17 mouse cellular contexts compared by ENCODE assay signal in the genomic region with DNA sequence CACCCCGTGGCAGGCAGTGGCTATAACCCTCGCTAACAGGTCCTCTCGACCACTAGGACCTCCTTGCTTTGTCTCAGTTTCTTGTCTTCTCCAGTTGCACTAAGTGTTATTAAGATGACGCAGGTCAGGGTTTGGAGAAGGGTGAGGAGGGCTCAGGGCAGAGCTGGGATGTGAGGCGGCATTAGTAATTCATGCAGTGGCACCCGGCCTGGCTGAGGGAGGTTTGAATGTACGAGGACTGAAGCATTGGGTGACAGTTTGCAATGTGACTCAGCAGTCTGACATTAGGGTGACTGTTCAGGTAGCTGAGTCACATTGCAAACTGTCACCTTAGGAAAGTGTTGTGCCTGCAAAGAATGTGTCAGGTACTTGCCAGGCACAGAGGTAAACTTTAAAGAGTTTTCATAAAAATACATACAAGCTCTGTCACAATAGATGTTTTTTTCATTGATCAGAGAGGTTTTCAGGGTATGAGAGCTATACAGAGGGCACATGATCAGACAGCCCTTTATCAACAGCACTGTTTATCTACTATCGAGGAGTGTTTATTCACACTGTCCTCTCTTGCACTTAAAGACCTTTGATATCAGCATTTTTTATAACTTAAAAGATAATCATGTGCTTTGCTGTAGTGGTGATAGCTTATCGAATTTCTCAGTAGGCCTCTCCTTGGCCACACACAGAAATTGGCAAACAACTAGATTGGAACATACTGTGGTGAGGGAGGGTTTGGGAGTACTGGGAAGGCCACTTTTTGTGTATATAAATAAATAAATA. TPM values are rescaled to one million over a fixed set of nuclear protein-coding genes. Genes with fewer than 3 reads are reported as not detected.
A peak's percentile ranks its signal among the peaks of the same experiment; 100 is the strongest.
DNase-seq lines count a peak whose midpoint lies in the region; ATAC-seq and TF ChIP-seq lines count a peak whose summit lies in the region.
"Had no signal": no experiment of that assay in that cellular context is flagged by ENCODE, and none has a peak within 500 bp of the region (broad histone marks: within the 10 kb centered on the region; RNA-seq: fewer than 3 reads in every experiment).

No protein-coding gene starts in this region.

- ATAC-seq in heart, embryonic 12.5 days (ENCODE audit: insufficient number of reproducible peaks, low FRiP score), result no peak
- no peak for ATAC-seq in heart, embryonic 11.5 days (replicated peaks; ENCODE audit: insufficient number of reproducible peaks, low FRiP score, low TSS enrichment)
- ATAC-seq in intestine, postnatal 0 days, result peak; percentile 68
- peak; percentile 51 for ATAC-seq in megakaryocyte progenitor cell, adult 5-6 weeks (replicated peaks; ENCODE audit: poor library complexity)
- ATAC-seq in hindbrain, embryonic 13.5 days (ENCODE audit: low FRiP score), result no peak
- ATAC-seq: forebrain, embryonic 14.5 days; Patski had no signal

- DNase-seq in MEL (ENCODE audit: low read depth, low spot score), result peak; percentile 79
- DNase-seq in cerebellum, postnatal 25 days, result no peak
- DNase-seq in neural tube, embryonic 10.5 days (ENCODE audit: extremely low spot score, low spot score), result no peak
- DNase-seq: cerebellum, adult 11-12 months; gastrocnemius, postnatal 10 days; kidney, adult 8-10 months; right cerebral cortex, adult 18-20 months had no signal

- no peak for TF ChIP-seq RAD21 in MEL (IDR thresholded peaks at IDR 0.05; ENCODE audit: low read depth, low read length)

- no peaks in the 10 kb centered on the region for H3K36me3 ChIP-seq in heart, embryonic 12.5 days
- no peaks in the 10 kb centered on the region for H3K36me3 ChIP-seq in heart, embryonic 11.5 days (ENCODE audit: control insufficient read depth, insufficient read depth, low read length)
- H3K36me3 ChIP-seq in MEL (ENCODE audit: control insufficient read depth in 1 of 2, insufficient read depth in 2 of 2, low read length in 2 of 2), result peaks cover 0 to 24% of the 10 kb centered on the region in 2 experiments; a peak in 2 of 4 replicates
- H3K36me3 ChIP-seq in intestine, postnatal 0 days (ENCODE audit: control insufficient read depth, insufficient read depth), result no peaks in the 10 kb centered on the region
- peaks cover 14% of the 10 kb centered on the region for H3K36me3 ChIP-seq in hindbrain, embryonic 13.5 days
- H3K36me3 ChIP-seq: limb, embryonic 15.5 days had no signal

- H3K4me3 ChIP-seq in heart, embryonic 12.5 days, result no peak overlapping the region
- H3K4me3 ChIP-seq in heart, embryonic 11.5 days (ENCODE audit: low read depth, low read length), result no peak overlapping the region
- peak overlapping the region in 1 of 2 experiments; percentile 25; a peak in 1 of 4 replicates for H3K4me3 ChIP-seq in MEL (ENCODE audit: control insufficient read depth in 1 of 2, insufficient read depth in 1 of 2, low read depth in 2 of 2, low read length in 2 of 2)
- no peak overlapping the region for H3K4me3 ChIP-seq in intestine, postnatal 0 days (ENCODE audit: low read depth, low read length)
- no peak overlapping the region for H3K4me3 ChIP-seq in hindbrain, embryonic 13.5 days
- H3K4me3 ChIP-seq: limb, embryonic 15.5 days; neural tube, embryonic 15.5 days had no signal

- TF ChIP-seq POLR2A in MEL (IDR thresholded peaks at IDR 0.05; ENCODE audit: control insufficient read depth in 1 of 2, insufficient read depth in 1 of 2, low read depth in 1 of 2, low read length in 2 of 2, poor library complexity in 1 of 2), result no peak

- H3K9me3 ChIP-seq in heart, embryonic 12.5 days (replicated peaks), result no peaks in the 10 kb centered on the region
- no peaks in the 10 kb centered on the region for H3K9me3 ChIP-seq in heart, embryonic 11.5 days (replicated peaks; ENCODE audit: control insufficient read depth, low read length)
- no peaks in the 10 kb centered on the region for H3K9me3 ChIP-seq in MEL (replicated peaks; ENCODE audit: insufficient read depth, low read length)
- H3K9me3 ChIP-seq in intestine, postnatal 0 days (ENCODE audit: control insufficient read depth), result no peaks in the 10 kb centered on the region
- H3K9me3 ChIP-seq in hindbrain, embryonic 13.5 days, result no peaks in the 10 kb centered on the region
- H3K9me3 ChIP-seq: limb, embryonic 15.5 days; neural tube, embryonic 15.5 days had no signal

- 0 out of 2 replicates have a peak overlapping the region, but pooled peaks have one; percentile 10 for H3K27ac ChIP-seq in heart, embryonic 12.5 days (ENCODE audit: poor library complexity, severe bottlenecking)
- H3K27ac ChIP-seq in heart, embryonic 11.5 days (ENCODE audit: low read depth, low read length), result no peak overlapping the region
- H3K27ac ChIP-seq in MEL (ENCODE audit: control insufficient read depth, low read depth, low read length), result peak overlapping the region; percentile 86
- no peak overlapping the region for H3K27ac ChIP-seq in intestine, postnatal 0 days (ENCODE audit: low read depth, low read length)
- H3K27ac ChIP-seq in hindbrain, embryonic 13.5 days, result no peak overlapping the region
- H3K27ac ChIP-seq: hindbrain, embryonic 14.5 days; limb, embryonic 15.5 days; neural tube, embryonic 15.5 days had no signal

- H3K27me3 ChIP-seq in heart, embryonic 12.5 days (replicated peaks), result no peaks in the 10 kb centered on the region
- no peaks in the 10 kb centered on the region for H3K27me3 ChIP-seq in heart, embryonic 11.5 days (ENCODE audit: control insufficient read depth, insufficient read depth, low read length)
- H3K27me3 ChIP-seq in MEL (ENCODE audit: control insufficient read depth in 1 of 2, insufficient read depth in 2 of 2, low read length in 2 of 2), result no peaks in the 10 kb centered on the region
- peaks cover 42% of the 10 kb centered on the region for H3K27me3 ChIP-seq in intestine, postnatal 0 days (replicated peaks; ENCODE audit: control insufficient read depth, insufficient read depth, low read length)
- H3K27me3 ChIP-seq in hindbrain, embryonic 13.5 days, result no peaks in the 10 kb centered on the region
- H3K27me3 ChIP-seq: limb, embryonic 15.5 days; neural tube, embryonic 15.5 days; Patski had no signal

- peak; percentile 89 to 90 for TF ChIP-seq EP300 in MEL (IDR thresholded peaks at IDR 0.05; ENCODE audit: low read depth in 1 of 2, low read length in 2 of 2)

- peaks cover 37% of the 10 kb centered on the region for H3K4me1 ChIP-seq in heart, embryonic 12.5 days (replicated peaks)
- H3K4me1 ChIP-seq in heart, embryonic 11.5 days (ENCODE audit: control insufficient read depth, insufficient read depth, low read length), result peaks cover 17% of the 10 kb centered on the region
- peaks cover 21 to 31% of the 10 kb centered on the region in 2 experiments for H3K4me1 ChIP-seq in MEL (ENCODE audit: control insufficient read depth in 1 of 2, insufficient read depth in 2 of 2, low read length in 2 of 2)
- H3K4me1 ChIP-seq in intestine, postnatal 0 days (replicated peaks; ENCODE audit: control insufficient read depth, insufficient read depth, low read length), result peaks cover 5% of the 10 kb centered on the region
- H3K4me1 ChIP-seq in hindbrain, embryonic 13.5 days (replicated peaks), result peaks cover 12% of the 10 kb centered on the region

- H3K79me2 ChIP-seq in MEL (ENCODE audit: control insufficient read depth, insufficient read depth, low read length, poor library complexity), result no peaks in the 10 kb centered on the region

- WGBS in heart, embryonic 12.5 days, result 69% methylated on average over 9 of the region's 9 CpGs
- WGBS in heart, embryonic 11.5 days (ENCODE audit: insufficient replicate concordance), result 63% methylated on average over 9 of the region's 9 CpGs
- WGBS in intestine, postnatal 0 days, result 34% methylated on average over 9 of the region's 9 CpGs
- WGBS in hindbrain, embryonic 13.5 days, result 78% methylated on average over 9 of the region's 9 CpGs

- no peak for TF ChIP-seq CTCF in MEL (IDR thresholded peaks at IDR 0.05 in 2 of 3, conservative IDR thresholded peaks at IDR 0.05 in 1 of 3; ENCODE audit: control insufficient read depth in 1 of 3, insufficient read depth in 1 of 3, low read depth in 2 of 3, low read length in 3 of 3, poor library complexity in 1 of 3, severe bottlenecking in 1 of 3)
- TF ChIP-seq CTCF in intestine, postnatal 0 days (IDR thresholded peaks at IDR 0.05; ENCODE audit: low read depth), result no peak

- no peak overlapping the region for H3K9ac ChIP-seq in heart, embryonic 12.5 days
- no peak overlapping the region for H3K9ac ChIP-seq in heart, embryonic 11.5 days (ENCODE audit: low read depth, low read length)
- H3K9ac ChIP-seq in MEL (ENCODE audit: control insufficient read depth, low read depth, low read length, poor library complexity, severe bottlenecking), result peak overlapping the region; percentile 53; the same call in 1 of the 2 replicates
- H3K9ac ChIP-seq in intestine, postnatal 0 days (ENCODE audit: low read depth, low read length), result no peak overlapping the region
- H3K9ac ChIP-seq in hindbrain, embryonic 13.5 days, result no peak overlapping the region
- H3K9ac ChIP-seq: hindbrain, embryonic 14.5 days; limb, embryonic 15.5 days; neural tube, embryonic 15.5 days had no signal

- no peak overlapping the region for H3K4me2 ChIP-seq in heart, embryonic 12.5 days
- H3K4me2 ChIP-seq in heart, embryonic 11.5 days, result no peak overlapping the region
- H3K4me2 ChIP-seq in intestine, postnatal 0 days (replicated peaks; ENCODE audit: low read depth), result 0 out of 2 replicates have a peak overlapping the region, but pooled peaks have one; percentile 10
- H3K4me2 ChIP-seq in hindbrain, embryonic 13.5 days, result no peak overlapping the region
- H3K4me2 ChIP-seq: hindbrain, embryonic 14.5 days; limb, embryonic 15.5 days; neural tube, embryonic 15.5 days had no signal

TF ChIP-seq in MEL, 35 proteins besides CTCF, POLR2A, EP300 and RAD21 (continues in another document):
- no peak for TF ChIP-seq SMC3 (IDR thresholded peaks at IDR 0.05; ENCODE audit: low read depth, low read length)
- TF ChIP-seq ELF1 (IDR thresholded peaks at IDR 0.05; ENCODE audit: low read depth, low read length), result no peak
- TF ChIP-seq MAX (IDR thresholded peaks at IDR 0.05; ENCODE audit: low read length), result no peak
- TF ChIP-seq MXI1 (IDR thresholded peaks at IDR 0.05; ENCODE audit: low read depth, low read length), result peak; percentile 82
- peak; percentile 81 for TF ChIP-seq ETS1 (IDR thresholded peaks at IDR 0.05; ENCODE audit: low read depth, low read length)
- TF ChIP-seq GATA1 (IDR thresholded peaks at IDR 0.05; ENCODE audit: low read depth, low read length), result peak; percentile 96
- peak; percentile 18; the same call in 1 of the 2 replicates for TF ChIP-seq HCFC1 (IDR thresholded peaks at IDR 0.05; ENCODE audit: low read depth, low read length)

RNA-seq across cellular contexts. Expression of gene Rdx, which starts 56.7 kb away (rescaled TPM):
- 170 and 175 TPM in 2 replicates for polyA plus RNA-seq in heart, embryonic 12.5 days (2016; fragmentation: Nextera tagmentation; extraction: Ambion mirVana)
- 203 and 213 TPM in 2 replicates for polyA plus RNA-seq in heart, embryonic 11.5 days (2014; fragmentation: Nextera tagmentation; extraction: Ambion mirVana)
- 109 and 118 TPM in 2 replicates for total RNA-seq in MEL (2012; rRNA removed)
- polyA plus RNA-seq in MEL (2012; ENCODE audit: insufficient read depth in 1 of 2, insufficient read length in 2 of 2, low read depth in 1 of 2, low replicate concordance in 2 of 2, missing spikeins in 1 of 2), result 100 to 1,000 TPM; 103 to 152 TPM
- polyA plus RNA-seq in intestine, postnatal 0 days (2015; fragmentation: Nextera tagmentation; extraction: Ambion mirVana), result 31.3 and 34.9 TPM in 2 replicates
- total RNA-seq in megakaryocyte progenitor cell, adult 5-6 weeks (2015), result 95.2 and 95.3 TPM in 2 replicates
- total RNA-seq in megakaryocyte progenitor cell, adult 5-6 weeks (2017), result 212 and 232 TPM in 2 replicates
- polyA plus RNA-seq in hindbrain, embryonic 13.5 days (2015; fragmentation: Nextera tagmentation; extraction: Ambion mirVana), result 100 and 109 TPM in 2 replicates

Comparison
In these comparisons a context has a peak if more than half of its experiments do, and no peak if none do; other contexts are left out.
1. H3K27ac ChIP-seq: peak in heart, embryonic 12.5 days (single experiment) and MEL (single experiment); none in heart, embryonic 11.5 days (single experiment), intestine, postnatal 0 days (single experiment) and hindbrain, embryonic 13.5 days (single experiment).
2. ATAC-seq: peak in intestine, postnatal 0 days (single experiment) and megakaryocyte progenitor cell, adult 5-6 weeks (single experiment); none in heart, embryonic 12.5 days (single experiment), heart, embryonic 11.5 days (single experiment) and hindbrain, embryonic 13.5 days (single experiment).